Comparison of ENCODE assay signal across 18 mouse cellular contexts in genomic region chr6:58900536-58900935, GRCm38 (mm10). TPM values are rescaled to one million over a fixed set of nuclear protein-coding genes. Genes with fewer than 3 reads are reported as not detected.
"Had no signal": no experiment of that assay in that cellular context is flagged by ENCODE, and none has a peak within 500 bp of the region (broad histone marks: within the 10 kb centered on the region; RNA-seq: fewer than 3 reads in every experiment).

No protein-coding gene starts in this region.

- H3K4me2 ChIP-seq: liver, embryonic 12.5 days; lung, embryonic 15.5 days; midbrain, embryonic 12.5 days; neural tube, embryonic 12.5 days had no signal

- ATAC-seq: liver, embryonic 12.5 days; midbrain, embryonic 16.5 days had no signal

- H3K9ac ChIP-seq: liver, embryonic 12.5 days; liver, embryonic 14.5 days; lung, embryonic 15.5 days; midbrain, embryonic 12.5 days; neural tube, embryonic 12.5 days had no signal

- H3K4me3 ChIP-seq: liver, embryonic 12.5 days; lung, embryonic 15.5 days; midbrain, embryonic 10.5 days; midbrain, embryonic 12.5 days; neural tube, embryonic 12.5 days had no signal

- H3K9me3 ChIP-seq: liver, embryonic 12.5 days; lung, embryonic 15.5 days; midbrain, embryonic 10.5 days; midbrain, embryonic 12.5 days; neural tube, embryonic 12.5 days had no signal

- H3K4me1 ChIP-seq: liver, embryonic 12.5 days; lung, embryonic 15.5 days; midbrain, embryonic 10.5 days; midbrain, embryonic 12.5 days had no signal

- H3K27me3 ChIP-seq: liver, embryonic 12.5 days; lung, embryonic 15.5 days; midbrain, embryonic 12.5 days; neural tube, embryonic 12.5 days had no signal

- H3K36me3 ChIP-seq: liver, embryonic 12.5 days; lung, embryonic 15.5 days; midbrain, embryonic 10.5 days; neural tube, embryonic 12.5 days had no signal

- H3K27ac ChIP-seq: liver, embryonic 12.5 days; liver, embryonic 14.5 days; lung, embryonic 15.5 days; midbrain, embryonic 10.5 days; midbrain, embryonic 12.5 days; neural tube, embryonic 12.5 days had no signal

- DNase-seq: lung, adult 18-20 months; lung, postnatal 14 days; lung, postnatal 4 days; midbrain, embryonic 14.5 days; right cerebral cortex, postnatal 14 days; thymus, adult 2 months; thymus, postnatal 25 days; thymus, postnatal 4 days had no signal

RNA-seq across cellular contexts. Expression of gene Nap1l5, which starts 6.3 kb away (rescaled TPM):
- total RNA-seq: megakaryocyte, adult 5-6 weeks; megakaryocyte-erythroid progenitor cell, adult 5-6 weeks; neutrophil, adult 5-6 weeks had no signal
